Mouse (Mus musculus) stomach, embryonic 14.5 days (tissue): ENCODE results near the gene 1700014D04Rik. TPM values are rescaled to one million over a fixed set of nuclear protein-coding genes. Genes with fewer than 3 reads are reported as not detected.
"Not testable (repeated sequence)": the region's sequence is repeated elsewhere in the genome, so short reads cannot be mapped to it uniquely, and the experiment has no call there.

Experiments
- ATAC-seq: fragments of 200-750 bp; cut with Nextera tagmentation; 2 replicates; pipeline ENCODE4 v1.8.0; 2017; ENCODE audit warnings: low read depth, moderate TSS enrichment; ENCODE audit not compliant: insufficient number of reproducible peaks, insufficient read depth, low FRiP score
- H3K27ac ChIP-seq: fragments of 300-500 bp; sonication (generic); 2 replicates; pipeline ENCODE4 v1.5.1; 2014; ENCODE audit warnings: mild to moderate bottlenecking, low read length, moderate library complexity, mixed read lengths
- H3K27me3 ChIP-seq: fragments of 300-500 bp; sonication (generic); 2 replicates; pipeline ENCODE4 v1.6.1; 2014; ENCODE audit warnings: low read length, control low read depth, mixed read lengths; ENCODE audit not compliant: control insufficient read depth, insufficient read depth
- H3K36me3 ChIP-seq: fragments of 300-500 bp; sonication (generic); 2 replicates; pipeline ENCODE4 v1.6.1; 2014; ENCODE audit warnings: mild to moderate bottlenecking, control low read depth, low read length, moderate library complexity, mixed read lengths; ENCODE audit not compliant: control insufficient read depth, insufficient read depth
- H3K4me1 ChIP-seq: fragments of 300-500 bp; sonication (generic); 2 replicates; pipeline ENCODE4 v1.6.1; 2014; ENCODE audit warnings: low read length, control low read depth, mixed read lengths; ENCODE audit not compliant: control insufficient read depth, insufficient read depth
- H3K4me2 ChIP-seq: fragments of 300-500 bp; sonication (generic); replicated peaks from 2 replicates; pipeline ENCODE4 v1.6.1; 2014; ENCODE audit warnings: low read depth, low read length, control low read depth
- H3K4me3 ChIP-seq: fragments of 300-500 bp; sonication (generic); 2 replicates; pipeline ENCODE4 v1.5.1; 2014; ENCODE audit warnings: low read depth, low read length, control low read depth
- H3K9ac ChIP-seq: fragments of 300-500 bp; sonication (generic); replicated peaks from 2 replicates; pipeline ENCODE4 v1.6.1; 2014; ENCODE audit warnings: low read depth, mild to moderate bottlenecking, control low read depth, low read length, moderate library complexity, mixed read lengths
- H3K9me3 ChIP-seq: fragments of 300-500 bp; sonication (generic); 2 replicates; pipeline ENCODE4 v1.6.1; 2016; ENCODE audit warnings: low read depth, low read length, control low read depth; ENCODE audit not compliant: control insufficient read depth
- WGBS: fragments of 180-500 bp; shearing (Covaris S2); extraction: QIAGEN DNeasy Blood & Tissue Kit; methylation state at CpG from one replicate; pipeline ENCODE4 v1.1.7; 2014; 5-methylcytosine and 5-hydroxymethylcytosine counted together
- polyA plus RNA-seq: library from polyadenylated mRNA; unstranded; fragments of >200 nt; fragmentation: Nextera tagmentation; extraction: Ambion mirVana; gene quantifications from 2 replicates; pipeline ENCODE4 v1.2.1, GENCODE M21; 2014

1700014D04Rik gene
- polyA plus RNA-seq, 1 experiment from 2014 or later = not detected

- Histone ChIP-seq H3K4me1 (no peaks in the 10 kb centered on the region), H3K4me3 (no peak within 1 kb of the TSS), H3K4me2 (no peak within 1 kb of the TSS), H3K27me3 (no peaks in the 10 kb centered on the region), H3K36me3 (no peaks in the 10 kb centered on the region), H3K9ac (no peak within 1 kb of the TSS), H3K27ac (no peak within 1 kb of the TSS), H3K9me3 (no peaks in the 10 kb centered on the region)
- ATAC-seq = no peak
- WGBS = 43% methylated on average over 7 of the region's 7 CpGs
Measured at GRCm38 (mm10) chr13:59731652-59732051, 14.9 kb downstream of the 1700014D04Rik start, which contains the start of gene Spata31d1d. TSS of gene Spata31d1d (minus strand) at chr13:59731752.

GRCm38 (mm10) chr13:59728378-59729093 is 18.0 kb downstream of the 1700014D04Rik start:
- no peaks in the 10 kb centered on the region for H3K4me1 ChIP-seq
- H3K36me3 ChIP-seq = no peaks in the 10 kb centered on the region
- no peaks in the 10 kb centered on the region for H3K9me3 ChIP-seq
- WGBS = 22% methylated on average over 7 of the region's 7 CpGs
- H3K4me2 ChIP-seq = no peak overlapping the region
- no peaks in the 10 kb centered on the region for H3K27me3 ChIP-seq
- no peak overlapping the region for H3K9ac ChIP-seq
- H3K27ac ChIP-seq = no peak overlapping the region
- peak; percentile 89 for ATAC-seq
- H3K4me3 ChIP-seq = no peak overlapping the region

DNA sequence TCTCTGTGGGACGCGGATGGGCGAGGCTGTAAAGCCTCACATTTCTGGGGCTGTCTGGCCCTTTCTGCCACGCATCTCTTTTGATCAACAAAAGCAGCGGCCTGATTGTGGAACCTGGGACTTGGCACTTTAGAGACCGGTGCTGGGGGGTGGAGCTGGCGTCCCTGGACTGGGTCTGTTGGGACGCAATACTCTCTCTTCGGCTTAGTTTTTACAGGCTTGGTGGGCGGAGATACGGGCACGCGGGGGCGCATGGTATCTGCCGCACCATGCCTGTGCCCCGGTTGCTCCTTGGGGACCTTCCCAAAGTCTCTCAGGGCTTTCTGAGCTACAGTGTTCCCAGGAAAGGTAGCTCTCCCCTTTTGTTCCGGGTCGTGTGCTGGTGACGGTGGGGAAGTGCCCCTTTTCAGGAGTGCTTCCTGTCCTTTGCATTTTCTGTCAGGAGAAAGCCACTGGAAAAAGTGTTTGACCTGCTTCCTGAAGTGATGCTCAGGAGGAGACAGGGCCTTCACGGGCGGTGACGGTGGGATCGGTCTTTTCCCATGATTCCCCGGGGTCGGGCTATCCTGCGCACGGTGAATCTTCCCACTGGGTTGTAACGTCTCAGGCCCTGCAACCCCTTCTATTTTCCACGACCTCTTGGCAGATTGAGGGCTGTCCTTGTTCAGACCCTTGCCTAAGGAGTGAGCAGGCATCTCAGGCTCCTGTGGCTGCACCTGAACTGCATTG is 20.2 kb downstream of the 1700014D04Rik start:
- 27% methylated on average over 29 of the region's 29 CpGs for WGBS
- Histone ChIP-seq H3K36me3 (no peaks in the 10 kb centered on the region), H3K4me2 (peak overlapping the region; percentile 32), H3K4me3 (0 out of 2 replicates have a peak overlapping the region, but pooled peaks have one; percentile 2), H3K27me3 (no peaks in the 10 kb centered on the region), H3K27ac (no peak overlapping the region), H3K9me3 (no peaks in the 10 kb centered on the region), H3K4me1 (no peaks in the 10 kb centered on the region), H3K9ac (no peak overlapping the region)
- no peak for ATAC-seq

GRCm38 (mm10) chr13:59722089-59722488 is 24.5 kb downstream of the 1700014D04Rik start:
- H3K27ac ChIP-seq, H3K4me2 ChIP-seq, H3K36me3 ChIP-seq, H3K9me3 ChIP-seq, H3K4me3 ChIP-seq, H3K9ac ChIP-seq, H3K4me1 ChIP-seq, ATAC-seq, H3K27me3 ChIP-seq: not testable (repeated sequence)
- 66% methylated on average over 1 of the region's 1 CpGs for WGBS

- 91% methylated on average over 1 of the region's 1 CpGs for WGBS
- Histone ChIP-seq H3K4me3 (no peak overlapping the region), H3K27me3 (no peaks in the 10 kb centered on the region), H3K9ac (no peak overlapping the region), H3K27ac (no peak overlapping the region), H3K36me3 (no peaks in the 10 kb centered on the region), H3K4me2 (no peak overlapping the region), H3K4me1 (no peaks in the 10 kb centered on the region), H3K9me3 (no peaks in the 10 kb centered on the region)
- no peak for ATAC-seq
Measured at GRCm38 (mm10) chr13:59719475-59719874, 27.1 kb downstream of the 1700014D04Rik start.

- not testable (repeated sequence) for H3K4me1 ChIP-seq, H3K4me2 ChIP-seq, H3K36me3 ChIP-seq, H3K4me3 ChIP-seq, H3K9me3 ChIP-seq, H3K9ac ChIP-seq, H3K27ac ChIP-seq, H3K27me3 ChIP-seq
- peak; percentile 77 for ATAC-seq
- 25% methylated on average over 6 of the region's 6 CpGs for WGBS
Measured at GRCm38 (mm10) chr13:59718857-59719440, 27.6 kb downstream of the 1700014D04Rik start.

GRCm38 (mm10) chr13:59713710-59714109 is 32.8 kb downstream of the 1700014D04Rik start:
- Histone ChIP-seq H3K36me3 (no peaks in the 10 kb centered on the region), H3K4me1 (no peaks in the 10 kb centered on the region), H3K4me3 (no peak overlapping the region), H3K4me2 (no peak overlapping the region), H3K27me3 (no peaks in the 10 kb centered on the region), H3K27ac (no peak overlapping the region), H3K9me3 (no peaks in the 10 kb centered on the region), H3K9ac (no peak overlapping the region)
- ATAC-seq = no peak
- 62% methylated on average over 3 of the region's 3 CpGs for WGBS

GRCm38 (mm10) chr13:59711984-59712383 is 34.6 kb downstream of the 1700014D04Rik start, which contains the start of gene Spata31d1b:
TSS of gene Spata31d1b (plus strand) at chr13:59712284.
- H3K4me1 ChIP-seq, H3K27me3 ChIP-seq, ATAC-seq, H3K36me3 ChIP-seq, H3K9me3 ChIP-seq, H3K9ac ChIP-seq, H3K4me3 ChIP-seq, H3K4me2 ChIP-seq, H3K27ac ChIP-seq: not testable (repeated sequence)
- 71% methylated on average over 3 of the region's 3 CpGs for WGBS
